Mouse (Mus musculus) testis, adult 10 weeks (tissue): ENCODE data around the gene Gm29427. TPM values are rescaled to one million over a fixed set of nuclear protein-coding genes. Genes with fewer than 3 reads are reported as not detected.

ENCODE experiments used
- polyA plus RNA-seq: library from polyadenylated mRNA; stranded (reverse); fragments of 350-450 nt; fragmentation: Illumina TruSeq; extraction: RNeasy Lipid Tissue Mini Kit (QIAGEN cat#74804); gene quantifications from one replicate; pipeline ENCODE4 v1.2.3, GENCODE M21; 2014; ENCODE audit warnings: low read depth, low replicate concordance

The Gm29427 gene
- polyA plus RNA-seq: 5.3 TPM

GRCm38 (mm10) chr1:130715561-130716217, at the start of gene Gm29427:
Gene Gm29427 (minus strand): TSS chr1:130715799.

GRCm38 (mm10) chr1:130731741-130732337, 16.2 kb upstream of the Gm29427 start, which contains the start of gene AA986860:
Gene AA986860 (plus strand): TSS chr1:130731976.

DNA sequence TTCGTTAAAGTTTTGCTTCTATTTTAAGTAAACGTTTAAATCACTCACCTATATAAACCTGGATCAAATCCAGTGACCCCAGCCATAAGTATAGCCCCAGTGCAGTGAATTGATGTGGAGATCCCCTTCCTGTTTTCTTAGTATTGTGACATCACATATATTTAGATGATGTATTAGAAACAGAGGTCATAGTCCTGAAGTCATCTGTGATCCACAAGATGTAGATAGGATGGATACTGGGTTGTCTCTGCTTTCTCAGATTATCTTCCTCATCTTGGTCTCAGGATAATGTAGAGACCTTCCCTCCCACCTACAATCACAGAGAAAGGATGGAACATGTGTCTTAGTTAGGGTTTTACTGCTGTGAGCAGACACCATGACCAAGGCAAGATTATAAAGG, 13.6 kb upstream of the Gm29427 start, which contains the start of gene Pfkfb2:
Gene Pfkfb2, minus strand, starts transcription at position 101 of the 400 bp plus-strand sequence.

GRCm38 (mm10) chr1:130717291-130717871, 1.8 kb upstream of the Gm29427 start, which contains the start of gene Yod1:
Gene Yod1 (plus strand): TSS chr1:130717327.

DNA sequence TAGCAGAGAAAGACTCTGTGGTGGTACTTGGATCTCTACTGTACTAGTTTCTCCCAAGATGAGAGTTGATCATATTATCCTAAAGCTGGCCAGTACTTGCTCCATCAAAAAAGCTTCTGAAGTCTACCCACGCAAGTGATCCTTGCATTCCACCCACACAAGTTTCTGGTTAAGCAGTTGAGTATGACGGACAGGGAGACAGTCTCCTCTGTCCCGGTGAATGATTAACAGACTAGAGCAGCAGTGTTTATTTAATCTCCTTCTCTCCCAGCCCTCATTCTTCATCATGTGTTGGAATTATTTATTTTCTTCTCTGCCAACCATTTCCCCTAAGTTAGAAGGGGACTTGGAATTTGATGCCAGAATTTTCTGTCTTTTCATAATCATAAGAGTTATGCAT, 54.1 kb downstream of the Gm29427 start, which contains the start of gene C4bp:
Gene C4bp, minus strand, starts transcription at position 179 of the 400 bp plus-strand sequence.

DNA sequence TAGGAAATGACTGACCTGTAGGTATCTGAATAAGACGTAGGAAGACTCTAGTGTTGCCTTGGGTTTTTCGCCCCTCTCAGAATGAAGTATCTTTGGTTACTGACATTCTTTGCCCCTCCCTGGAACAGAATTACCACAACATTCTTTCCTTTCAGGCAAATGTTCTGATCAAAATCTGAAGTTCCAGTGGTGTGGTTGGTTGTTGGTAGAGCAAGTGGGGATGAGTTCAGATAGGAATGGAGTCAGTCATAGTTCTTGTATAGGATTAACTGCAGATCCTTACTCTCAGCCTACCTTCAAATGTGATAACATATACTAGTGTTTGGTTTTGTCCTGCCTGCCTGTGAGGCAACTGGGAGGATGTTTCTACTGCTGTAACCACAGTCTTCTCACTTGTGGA, 86.1 kb downstream of the Gm29427 start, which contains the start of gene Zp3r:
Gene Zp3r, minus strand, starts transcription at position 101 of the 400 bp plus-strand sequence.

Other genes with a start within 250 kb of the Gm29427 start
- 239 TPM for gene Zp3r, start 86.2 kb downstream of the Gm29427 start, polyA plus RNA-seq
- 0.25 TPM for gene C4bp, start 54.2 kb downstream of the Gm29427 start, polyA plus RNA-seq
- gene Yod1, start 1.5 kb upstream of the Gm29427 start, polyA plus RNA-seq: 28.9 TPM
- 43.2 TPM for gene Pfkfb2, start 13.5 kb upstream of the Gm29427 start, polyA plus RNA-seq
- 1.5 TPM for gene AA986860, start 16.2 kb upstream of the Gm29427 start, polyA plus RNA-seq
- gene Fcamr, start 85.1 kb upstream of the Gm29427 start, polyA plus RNA-seq: not detected
- 0.36 TPM for gene Pigr, start 110.9 kb upstream of the Gm29427 start, polyA plus RNA-seq
- 2.9 TPM for gene Fcmr, start 149.9 kb upstream of the Gm29427 start, polyA plus RNA-seq
- gene Il24, start 171.7 kb upstream of the Gm29427 start, polyA plus RNA-seq: not detected
- not detected for gene Il20, start 195.7 kb upstream of the Gm29427 start, polyA plus RNA-seq
- not detected for gene Il19, start 224.3 kb upstream of the Gm29427 start, polyA plus RNA-seq